Mouse (Mus musculus) testis, adult 2 months (tissue): ENCODE measurements around the gene Card10. TPM values are rescaled to one million over a fixed set of nuclear protein-coding genes. Genes with fewer than 3 reads are reported as not detected.

ENCODE experiments used
- H3K27ac ChIP-seq: fragments of 200-500 bp; 2 replicates; pipeline ENCODE4 v1.5.1; 2012; ENCODE audit warnings: low read depth, low read length; ENCODE audit not compliant: control insufficient read depth, insufficient read depth
- H3K27me3 ChIP-seq: fragments of 200-500 bp; 2 replicates; pipeline ENCODE4 v1.6.1; 2012; ENCODE audit warnings: mild to moderate bottlenecking, low read length, moderate library complexity; ENCODE audit not compliant: control insufficient read depth, insufficient read depth
- H3K36me3 ChIP-seq: fragments of 200-500 bp; 2 replicates; pipeline ENCODE4 v1.6.1; 2012; ENCODE audit warnings: mild to moderate bottlenecking, low read length; ENCODE audit not compliant: control insufficient read depth, insufficient read depth
- H3K4me1 ChIP-seq: fragments of 200-500 bp; 2 replicates; pipeline ENCODE4 v1.6.1; 2012; ENCODE audit warnings: low read length; ENCODE audit not compliant: control insufficient read depth, insufficient read depth
- H3K4me3 ChIP-seq: fragments of 200-500 bp; 2 replicates; pipeline ENCODE4 v1.5.1; 2012; ENCODE audit warnings: low read depth, mild to moderate bottlenecking, low read length, moderate library complexity, mixed read lengths; ENCODE audit not compliant: control insufficient read depth
- CTCF ChIP-seq: fragments of 200-500 bp; IDR thresholded peaks from 2 replicates; pipeline ENCODE4 v1.5.1; 2012; ENCODE audit warnings: low read depth, mild to moderate bottlenecking, inconsistent platforms, low read length, moderate library complexity; ENCODE audit not compliant: control insufficient read depth, insufficient read depth, insufficient replicate concordance
- POLR2A ChIP-seq: fragments of 200-500 bp; IDR thresholded peaks from 2 replicates; pipeline ENCODE4 v1.6.1; 2012; ENCODE audit warnings: low read depth, mild to moderate bottlenecking, inconsistent platforms, low read length, moderate library complexity; ENCODE audit not compliant: control insufficient read depth
- polyA plus RNA-seq: library from polyadenylated mRNA; depleted of rRNA; stranded (reverse); fragments of >200 nt; gene quantifications from 2 replicates; pipeline ENCODE4 v1.2.3, GENCODE M21; 2012

Gene Card10
- polyA plus RNA-seq, 1 experiment: 5.0 TPM

DNA sequence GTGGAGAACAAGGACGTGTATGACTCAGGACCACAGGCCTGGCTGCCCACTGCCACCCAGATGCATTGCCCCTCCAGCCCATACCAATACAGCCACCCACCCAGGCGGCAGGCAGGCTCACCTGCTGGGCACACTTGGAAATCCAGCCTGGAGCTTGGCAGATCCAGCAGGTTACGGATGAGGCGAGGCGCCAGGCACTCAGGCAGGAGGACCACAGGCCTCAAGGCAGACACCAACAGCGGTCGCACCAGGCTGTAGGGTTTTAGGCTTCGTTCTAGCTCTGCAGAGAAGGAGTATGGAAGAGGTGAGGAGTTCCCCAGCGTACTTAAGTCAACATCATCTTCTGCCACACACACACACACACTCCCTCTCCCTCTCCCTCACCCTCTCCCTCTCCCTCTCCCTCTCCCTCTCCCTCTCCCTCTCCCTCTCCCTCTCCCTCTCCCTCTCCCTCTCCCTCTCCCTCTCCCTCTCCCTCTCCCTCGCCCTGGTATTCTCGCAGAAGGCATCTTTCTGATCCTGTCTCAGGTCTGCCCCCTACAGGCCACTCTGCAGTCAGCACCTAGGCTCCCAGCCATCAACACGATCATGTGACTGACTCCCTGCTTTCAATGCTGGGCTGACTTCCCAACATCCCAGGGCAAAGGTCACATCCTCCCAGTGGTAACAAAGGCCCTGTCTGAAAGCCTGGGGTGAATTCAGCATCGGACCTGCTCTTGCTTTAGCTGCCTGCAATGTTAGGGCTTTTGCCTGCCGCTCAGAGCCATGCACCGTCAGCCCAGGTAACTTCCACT, 24.6 kb downstream of the Card10 start:
- no peak for TF ChIP-seq POLR2A
- peak; percentile 83; the same call in 1 of the 2 replicates for TF ChIP-seq CTCF
- Histone ChIP-seq H3K27me3 (no peaks in the 10 kb centered on the region), H3K36me3 (no peaks in the 10 kb centered on the region), H3K4me3 (no peak overlapping the region), H3K27ac (no peak overlapping the region), H3K4me1 (no peaks in the 10 kb centered on the region)

DNA sequence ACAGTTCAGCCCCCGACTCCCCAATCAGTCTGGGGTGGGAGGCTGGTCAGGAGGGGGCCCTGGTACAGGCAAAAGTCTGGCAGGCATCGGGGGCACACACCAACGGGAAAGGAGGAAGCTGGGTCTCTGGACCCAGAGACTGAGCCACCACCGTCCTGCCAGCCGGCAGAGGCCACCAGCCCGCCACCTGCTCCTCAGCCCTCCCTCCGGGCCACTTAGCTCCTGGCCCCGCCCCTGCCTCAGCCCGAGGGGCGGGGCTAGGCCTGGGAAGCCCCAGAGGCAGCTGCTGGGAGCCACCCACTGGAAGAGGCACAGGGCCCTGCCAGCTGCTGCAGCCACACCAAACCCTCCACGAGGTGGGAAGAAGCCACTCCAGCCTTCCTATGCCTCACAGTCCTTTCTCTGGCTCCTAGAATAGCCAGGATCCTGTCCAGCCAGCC, 29.5 kb downstream of the Card10 start, which contains the start of gene Mfng:
Mfng (minus strand) TSS at position 186 of the 440 bp plus-strand sequence.
- TF ChIP-seq CTCF (no peak), POLR2A (no peak)
- Histone ChIP-seq H3K27me3 (no peaks in the 10 kb centered on the region), H3K27ac (peak within 1 kb of the TSS; percentile 23; the same call in 1 of the 2 replicates), H3K4me1 (no peaks in the 10 kb centered on the region), H3K4me3 (no peak within 1 kb of the TSS), H3K36me3 (no peaks in the 10 kb centered on the region)

GRCm38 (mm10) chr15:78772856-78773255, 30.0 kb downstream of the Card10 start:
- TF ChIP-seq POLR2A (no peak), CTCF (no peak)
- H3K4me1 ChIP-seq: no peaks in the 10 kb centered on the region

GRCm38 (mm10) chr15:78772368-78772763, 30.5 kb downstream of the Card10 start:
- H3K27ac ChIP-seq: peak overlapping the region; percentile 23; the same call in 1 of the 2 replicates
- no peak for TF ChIP-seq CTCF
- TF ChIP-seq POLR2A: no peak

More at GRCm38 (mm10) chr15:78772856-78773255, 30.0 kb downstream of the Card10 start:
- Histone ChIP-seq H3K27ac (no peak overlapping the region), H3K27me3 (no peaks in the 10 kb centered on the region), H3K4me3 (no peak overlapping the region), H3K36me3 (no peaks in the 10 kb centered on the region)

DNA sequence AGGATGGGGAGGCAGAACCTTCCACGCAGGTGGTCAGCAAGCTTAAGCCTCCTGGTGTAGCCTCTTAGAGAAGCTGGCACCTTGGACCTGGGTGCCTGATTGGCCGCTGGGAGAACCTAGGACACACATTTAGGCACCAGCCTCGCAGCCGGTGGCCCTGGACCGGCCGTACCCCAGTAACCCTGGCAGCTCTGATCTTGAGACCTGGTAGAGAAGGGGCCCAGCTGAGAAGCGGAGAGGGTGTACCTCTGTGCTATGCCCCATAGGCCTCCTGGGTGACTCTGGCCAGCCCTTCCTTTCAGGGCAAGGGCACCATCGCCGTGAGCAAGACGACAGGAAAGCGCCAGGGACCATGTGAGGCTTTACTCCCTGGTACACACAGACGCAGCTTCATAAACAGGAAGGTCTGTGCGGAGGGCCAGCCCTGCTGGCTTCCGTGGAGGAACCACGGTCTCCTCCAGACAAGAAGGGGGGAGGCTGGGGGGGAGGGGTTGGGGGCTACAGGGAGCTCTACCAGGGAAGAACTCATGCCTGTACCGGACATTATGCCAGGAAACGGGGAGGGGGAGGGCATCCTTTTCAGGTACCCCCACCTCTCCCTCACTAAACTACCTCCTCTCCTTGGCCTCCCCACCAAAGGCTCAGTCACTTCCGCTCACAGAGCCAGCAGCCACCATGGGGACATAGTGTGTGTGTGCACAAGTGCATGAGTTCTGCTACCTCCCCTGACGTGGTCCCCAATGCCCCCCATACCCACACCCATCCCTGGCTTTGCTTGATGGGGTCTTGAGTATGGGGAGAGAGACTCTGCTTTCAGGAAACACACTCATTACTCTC, 31.1 kb downstream of the Card10 start:
- Histone ChIP-seq H3K27ac (peak overlapping the region; percentile 23; the same call in 1 of the 2 replicates), H3K36me3 (no peaks in the 10 kb centered on the region), H3K27me3 (no peaks in the 10 kb centered on the region), H3K4me1 (no peaks in the 10 kb centered on the region), H3K4me3 (no peak overlapping the region)
- TF ChIP-seq POLR2A (no peak), CTCF (no peak)

More at GRCm38 (mm10) chr15:78772368-78772763, 30.5 kb downstream of the Card10 start:
- H3K36me3 ChIP-seq: no peaks in the 10 kb centered on the region
- H3K4me1 ChIP-seq: no peaks in the 10 kb centered on the region
- no peaks in the 10 kb centered on the region for H3K27me3 ChIP-seq
- no peak overlapping the region for H3K4me3 ChIP-seq

DNA sequence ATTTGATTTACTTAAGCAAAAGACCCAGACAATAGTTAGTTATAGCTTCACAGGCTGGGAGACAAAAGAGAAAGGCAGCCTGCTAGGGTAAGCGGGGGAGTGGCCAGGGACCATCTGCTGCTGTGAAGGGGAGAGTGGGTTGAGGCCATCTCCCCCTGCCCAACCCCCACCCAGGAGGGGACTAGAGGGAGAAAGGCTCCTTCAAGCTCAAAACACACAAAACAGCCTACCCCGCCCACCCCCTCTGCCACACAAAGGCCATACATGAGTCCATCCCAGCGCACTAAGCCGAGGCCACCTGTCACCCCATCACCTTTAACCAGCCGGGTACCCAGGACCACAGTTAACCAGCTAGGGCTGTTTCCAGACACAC, 31.9 kb downstream of the Card10 start:
- TF ChIP-seq POLR2A (no peak), CTCF (no peak)
- no peaks in the 10 kb centered on the region for H3K36me3 ChIP-seq
- no peak overlapping the region for H3K27ac ChIP-seq
- H3K27me3 ChIP-seq: no peaks in the 10 kb centered on the region
- no peak overlapping the region for H3K4me3 ChIP-seq
- H3K4me1 ChIP-seq: no peaks in the 10 kb centered on the region
